Mouse (Mus musculus): Measurements from ENCODE around the gene Tmem230. TPM values are rescaled to one million over a fixed set of nuclear protein-coding genes. Genes with fewer than 3 reads are reported as not detected.
A peak's percentile ranks its signal among the peaks of the same experiment; 100 is the strongest.
"Not testable (repeated sequence)": the region's sequence is repeated elsewhere in the genome, so short reads cannot be mapped to it uniquely, and the experiment has no call there.

Gene Tmem230
- polyA plus RNA-seq, 1 experiment from 2014 or later, result 40.7 TPM

DNA sequence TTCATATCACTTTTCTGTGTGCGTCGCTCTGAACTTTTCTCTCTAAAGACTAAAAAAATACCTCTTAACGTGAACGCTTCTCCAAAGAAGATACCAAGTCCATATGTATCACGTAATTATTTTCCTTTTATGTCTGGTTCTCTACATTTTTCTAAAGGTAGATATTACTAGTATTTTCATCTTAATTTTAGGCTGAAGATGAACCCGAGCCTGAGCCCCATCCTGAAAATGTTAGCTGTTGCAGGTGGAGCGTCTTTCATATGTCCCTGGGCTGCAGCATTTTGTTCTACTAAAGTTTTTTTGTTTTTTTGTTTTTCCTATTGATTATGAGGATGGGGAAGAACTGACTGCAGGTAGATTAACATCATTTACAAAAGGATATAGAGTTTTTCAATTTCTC lies 6.0 kb upstream of the Tmem230 start:
- WGBS, result 3% methylated on average over 7 of the region's 7 CpGs
- peak overlapping the region; percentile 69 for H3K9ac ChIP-seq
- H3K27me3 ChIP-seq (replicated peaks), result no peaks in the 10 kb centered on the region
- H3K27ac ChIP-seq (ENCODE audit: poor library complexity, severe bottlenecking), result peak overlapping the region; percentile 87
- peak overlapping the region; percentile 86 for H3K4me3 ChIP-seq
- ATAC-seq (ENCODE audit: insufficient number of reproducible peaks, low FRiP score), result no peak
- peak overlapping the region; percentile 69 for H3K4me2 ChIP-seq
- H3K9me3 ChIP-seq (replicated peaks), result no peaks in the 10 kb centered on the region
- H3K4me1 ChIP-seq (replicated peaks), result peaks cover 18% of the 10 kb centered on the region
- H3K36me3 ChIP-seq, result peaks cover 19% of the 10 kb centered on the region

GRCm38 (mm10) chr2:132252542-132253528 lies 5.2 kb upstream of the Tmem230 start, which contains the start of gene Pcna:
TSS of gene Pcna (minus strand) at chr2:132253314.
- peak within 1 kb of the TSS; percentile 84 for H3K4me2 ChIP-seq
- peaks cover 20% of the 10 kb centered on the region for H3K36me3 ChIP-seq
- peak within 1 kb of the TSS; percentile 86 for H3K4me3 ChIP-seq
- peaks cover 25% of the 10 kb centered on the region for H3K4me1 ChIP-seq (replicated peaks)
- H3K27me3 ChIP-seq (replicated peaks), result no peaks in the 10 kb centered on the region
- WGBS, result under 1% methylated on average over 78 of the region's 79 CpGs
- H3K27ac ChIP-seq (ENCODE audit: poor library complexity, severe bottlenecking), result peak within 1 kb of the TSS; percentile 87
- peak; percentile 100 for ATAC-seq (ENCODE audit: insufficient number of reproducible peaks, low FRiP score)
- H3K9me3 ChIP-seq (replicated peaks), result no peaks in the 10 kb centered on the region
- peak within 1 kb of the TSS; percentile 78 for H3K9ac ChIP-seq

GRCm38 (mm10) chr2:132251911-132252310 lies 4.3 kb upstream of the Tmem230 start:
- 8% methylated on average over 8 of the region's 8 CpGs for WGBS
- H3K4me2 ChIP-seq, result peak overlapping the region; percentile 84
- no peaks in the 10 kb centered on the region for H3K27me3 ChIP-seq (replicated peaks)
- peaks cover 20% of the 10 kb centered on the region for H3K36me3 ChIP-seq
- H3K27ac ChIP-seq (ENCODE audit: poor library complexity, severe bottlenecking), result peak overlapping the region; percentile 87; the same call in 1 of the 2 replicates
- ATAC-seq (ENCODE audit: insufficient number of reproducible peaks, low FRiP score), result no peak
- H3K4me3 ChIP-seq, result peak overlapping the region; percentile 86
- no peaks in the 10 kb centered on the region for H3K9me3 ChIP-seq (replicated peaks)
- H3K4me1 ChIP-seq (replicated peaks), result peaks cover 25% of the 10 kb centered on the region
- peak overlapping the region; percentile 78 for H3K9ac ChIP-seq

DNA sequence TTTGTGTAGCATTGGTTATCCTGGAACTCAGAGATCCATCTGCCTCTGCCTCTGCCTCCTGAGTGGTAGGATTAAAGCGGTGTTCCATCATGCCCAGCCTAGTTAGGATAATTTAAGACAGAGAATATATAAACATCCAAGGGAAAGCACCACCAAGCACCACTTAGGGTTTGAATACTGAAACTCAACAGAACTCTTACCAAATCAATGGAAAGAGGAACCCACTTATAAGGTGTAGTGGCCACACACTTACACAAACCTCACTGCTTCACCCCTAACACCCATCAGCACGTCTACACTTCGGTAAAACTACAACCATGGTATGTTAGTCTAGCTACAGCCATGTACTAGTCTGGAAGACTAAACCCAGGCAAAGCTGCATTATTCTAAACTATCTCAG lies 4.2 kb downstream of the Tmem230 start:
- ATAC-seq (ENCODE audit: insufficient number of reproducible peaks, low FRiP score), result no peak
- Histone ChIP-seq H3K36me3 (peaks cover 30% of the 10 kb centered on the region), H3K27ac (ENCODE audit: poor library complexity, severe bottlenecking) (no peak overlapping the region), H3K4me3 (no peak overlapping the region), H3K9ac (no peak overlapping the region), H3K27me3 (replicated peaks) (no peaks in the 10 kb centered on the region), H3K4me1 (replicated peaks) (peaks cover 6% of the 10 kb centered on the region), H3K4me2 (no peak overlapping the region), H3K9me3 (replicated peaks) (no peaks in the 10 kb centered on the region)
- WGBS, result 91% methylated on average over 3 of the region's 3 CpGs

DNA sequence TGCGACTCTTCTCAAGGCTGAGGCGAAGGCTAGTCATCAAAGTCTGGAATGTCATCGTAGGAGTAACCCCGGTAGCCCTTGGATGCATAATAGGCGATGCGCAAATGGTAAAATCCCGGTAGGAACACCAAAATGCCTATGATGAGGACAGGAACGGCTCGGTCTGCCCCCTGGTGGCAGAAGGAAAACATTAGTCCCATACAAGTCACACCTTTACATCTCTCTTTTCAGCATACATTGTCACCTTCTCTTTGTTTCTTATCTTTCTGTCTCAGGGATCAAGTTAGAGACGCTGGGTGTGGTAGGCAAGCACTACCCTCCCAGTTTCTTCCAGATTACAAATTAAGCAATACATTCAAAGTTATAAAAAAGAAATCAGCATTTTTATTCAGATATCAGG lies 7.2 kb downstream of the Tmem230 start:
- not testable (repeated sequence) for H3K4me1 ChIP-seq (replicated peaks); H3K9ac ChIP-seq; ATAC-seq (ENCODE audit: insufficient number of reproducible peaks, low FRiP score); H3K9me3 ChIP-seq (replicated peaks); H3K27me3 ChIP-seq (replicated peaks); H3K4me2 ChIP-seq; H3K27ac ChIP-seq (ENCODE audit: poor library complexity, severe bottlenecking); H3K4me3 ChIP-seq
- 32% methylated on average over 10 of the region's 10 CpGs for WGBS
- peaks cover 30% of the 10 kb centered on the region for H3K36me3 ChIP-seq

- H3K9me3 ChIP-seq (replicated peaks); H3K27me3 ChIP-seq (replicated peaks); H3K27ac ChIP-seq (ENCODE audit: poor library complexity, severe bottlenecking); ATAC-seq (ENCODE audit: insufficient number of reproducible peaks, low FRiP score); H3K4me3 ChIP-seq; H3K4me1 ChIP-seq (replicated peaks); H3K4me2 ChIP-seq; H3K9ac ChIP-seq: not testable (repeated sequence)
- peaks cover 25% of the 10 kb centered on the region for H3K36me3 ChIP-seq
- 79% methylated on average over 3 of the region's 3 CpGs for WGBS
Measured at GRCm38 (mm10) chr2:132239434-132239833, 8.2 kb downstream of the Tmem230 start.

- Histone ChIP-seq H3K27ac (ENCODE audit: poor library complexity, severe bottlenecking) (no peak overlapping the region), H3K27me3 (replicated peaks) (no peaks in the 10 kb centered on the region), H3K4me1 (replicated peaks) (no peaks in the 10 kb centered on the region), H3K9ac (no peak overlapping the region), H3K36me3 (no peaks in the 10 kb centered on the region), H3K4me2 (no peak overlapping the region), H3K9me3 (replicated peaks) (no peaks in the 10 kb centered on the region), H3K4me3 (no peak overlapping the region)
- ATAC-seq (ENCODE audit: insufficient number of reproducible peaks, low FRiP score), result no peak
- WGBS, result 76% methylated on average over 7 of the region's 7 CpGs
Measured at GRCm38 (mm10) chr2:132235975-132236374, 11.6 kb downstream of the Tmem230 start.

GRCm38 (mm10) chr2:132235291-132235690 lies 12.3 kb downstream of the Tmem230 start:
- Histone ChIP-seq H3K36me3 (no peaks in the 10 kb centered on the region), H3K27ac (ENCODE audit: poor library complexity, severe bottlenecking) (no peak overlapping the region), H3K4me1 (replicated peaks) (no peaks in the 10 kb centered on the region), H3K4me3 (no peak overlapping the region), H3K27me3 (replicated peaks) (no peaks in the 10 kb centered on the region), H3K9ac (no peak overlapping the region), H3K4me2 (no peak overlapping the region), H3K9me3 (replicated peaks) (no peaks in the 10 kb centered on the region)
- WGBS, result 38% methylated on average over 2 of the region's 2 CpGs
- ATAC-seq (ENCODE audit: insufficient number of reproducible peaks, low FRiP score), result no peak

DNA sequence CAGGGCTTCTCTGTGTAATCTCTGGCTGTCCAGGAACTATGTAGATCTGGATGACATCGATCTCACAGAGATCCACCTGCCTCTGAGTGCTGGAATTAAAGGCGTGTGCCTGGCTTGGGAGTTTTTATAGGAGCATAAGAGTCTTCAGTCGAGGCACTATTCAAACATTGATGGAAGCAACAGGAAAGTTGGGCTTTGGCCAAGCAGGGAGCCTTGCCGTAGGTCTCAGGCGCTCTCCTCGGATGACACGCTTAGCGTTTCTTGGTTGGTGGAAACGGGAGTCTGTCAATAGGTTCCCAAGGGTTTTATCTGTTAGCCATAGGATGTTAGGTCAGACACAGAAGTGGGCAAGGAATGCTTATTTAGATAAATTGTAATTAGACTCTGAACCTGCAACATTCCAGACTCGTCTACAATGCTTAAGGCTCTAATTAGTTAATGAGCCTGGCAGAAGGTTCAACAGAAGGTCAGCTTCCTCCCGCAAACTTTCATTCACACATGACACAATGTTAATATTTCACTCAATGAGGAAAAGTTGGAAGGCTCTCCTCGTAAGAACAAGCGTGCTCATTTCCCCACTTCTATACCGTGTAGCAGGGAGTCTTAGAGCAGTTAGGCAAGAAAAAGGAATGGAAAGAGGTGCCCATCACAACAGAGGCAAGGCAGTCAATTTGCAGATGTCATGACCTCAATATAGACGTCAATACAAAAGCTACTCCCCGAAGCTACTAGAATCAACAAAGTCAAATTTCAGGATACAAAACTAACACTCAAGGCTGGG lies 13.4 kb downstream of the Tmem230 start:
- no peak overlapping the region for H3K27ac ChIP-seq (ENCODE audit: poor library complexity, severe bottlenecking)
- H3K4me2 ChIP-seq, result no peak overlapping the region
- H3K4me3 ChIP-seq, result no peak overlapping the region
- no peaks in the 10 kb centered on the region for H3K36me3 ChIP-seq
- no peaks in the 10 kb centered on the region for H3K4me1 ChIP-seq (replicated peaks)
- no peak for ATAC-seq (ENCODE audit: insufficient number of reproducible peaks, low FRiP score)
- WGBS, result 74% methylated on average over 16 of the region's 16 CpGs
- no peaks in the 10 kb centered on the region for H3K27me3 ChIP-seq (replicated peaks)
- no peaks in the 10 kb centered on the region for H3K9me3 ChIP-seq (replicated peaks)
- no peak overlapping the region for H3K9ac ChIP-seq

DNA sequence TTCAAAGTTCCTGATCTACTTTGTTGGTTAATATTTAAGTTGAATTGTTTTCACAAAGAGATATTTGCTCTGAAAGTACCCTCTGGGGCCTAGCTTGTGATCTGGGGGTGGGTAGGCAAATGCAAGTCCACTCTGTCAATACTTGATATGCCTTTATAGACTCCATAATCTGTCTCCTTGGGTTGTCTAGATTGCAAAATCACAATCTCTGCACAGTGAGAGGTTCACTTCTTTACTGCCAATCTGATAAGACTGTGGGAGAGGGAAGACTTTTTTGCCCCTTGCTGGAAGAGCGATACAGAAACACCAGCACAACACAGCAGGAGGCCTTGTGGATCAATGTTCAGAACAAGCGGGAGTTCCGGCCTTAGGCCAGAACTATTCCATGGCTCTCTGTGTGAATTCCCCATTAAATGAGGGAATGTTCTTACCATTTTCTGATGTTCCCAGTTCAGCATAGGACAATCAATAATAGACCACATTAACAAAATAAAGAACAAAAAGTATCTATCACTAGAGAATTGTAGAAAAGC lies 15.1 kb downstream of the Tmem230 start:
- 91% methylated on average over 3 of the region's 3 CpGs for WGBS
- Histone ChIP-seq H3K9ac (no peak overlapping the region), H3K36me3 (no peaks in the 10 kb centered on the region), H3K9me3 (replicated peaks) (0 out of 2 replicates have a peak, but pooled peaks cover 3% of the 10 kb centered on the region), H3K4me3 (no peak overlapping the region), H3K27me3 (replicated peaks) (no peaks in the 10 kb centered on the region), H3K27ac (ENCODE audit: poor library complexity, severe bottlenecking) (no peak overlapping the region), H3K4me1 (replicated peaks) (no peaks in the 10 kb centered on the region), H3K4me2 (no peak overlapping the region)
- ATAC-seq (ENCODE audit: insufficient number of reproducible peaks, low FRiP score), result no peak

GRCm38 (mm10) chr2:132224359-132224758 lies 23.2 kb downstream of the Tmem230 start:
- 83% methylated on average over 4 of the region's 4 CpGs for WGBS
- Histone ChIP-seq H3K9ac (no peak overlapping the region), H3K4me3 (no peak overlapping the region), H3K4me2 (no peak overlapping the region), H3K9me3 (replicated peaks) (0 out of 2 replicates have a peak, but pooled peaks cover 10% of the 10 kb centered on the region), H3K36me3 (no peaks in the 10 kb centered on the region), H3K27ac (ENCODE audit: poor library complexity, severe bottlenecking) (no peak overlapping the region), H3K4me1 (replicated peaks) (0 out of 2 replicates have a peak, but pooled peaks cover 10% of the 10 kb centered on the region), H3K27me3 (replicated peaks) (no peaks in the 10 kb centered on the region)
- ATAC-seq (ENCODE audit: insufficient number of reproducible peaks, low FRiP score), result no peak
